Mouse (Mus musculus): ENCODE results near the gene Mettl3.

The Mettl3 gene

DNA sequence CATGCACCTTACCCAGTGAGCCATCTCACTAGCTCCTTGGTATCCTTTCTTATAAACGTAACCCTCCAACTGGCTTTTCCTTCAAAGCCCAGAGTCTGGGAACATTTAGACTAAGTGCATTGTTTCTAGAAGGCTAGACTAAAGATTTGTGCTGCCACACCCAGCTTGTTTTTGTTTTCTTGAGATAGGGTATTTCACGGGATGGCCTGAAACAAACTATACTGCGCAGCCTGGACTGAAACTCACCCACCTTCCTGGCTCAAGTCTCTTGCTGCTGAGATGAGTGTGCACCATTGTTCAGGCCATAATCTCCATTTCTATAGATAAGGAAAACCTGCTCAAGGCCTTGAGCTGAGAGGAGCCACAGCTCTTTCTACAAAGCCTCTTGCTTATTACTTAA lies 20.7 kb downstream of the Mettl3 start:
- no peak for DNase-seq

DNA sequence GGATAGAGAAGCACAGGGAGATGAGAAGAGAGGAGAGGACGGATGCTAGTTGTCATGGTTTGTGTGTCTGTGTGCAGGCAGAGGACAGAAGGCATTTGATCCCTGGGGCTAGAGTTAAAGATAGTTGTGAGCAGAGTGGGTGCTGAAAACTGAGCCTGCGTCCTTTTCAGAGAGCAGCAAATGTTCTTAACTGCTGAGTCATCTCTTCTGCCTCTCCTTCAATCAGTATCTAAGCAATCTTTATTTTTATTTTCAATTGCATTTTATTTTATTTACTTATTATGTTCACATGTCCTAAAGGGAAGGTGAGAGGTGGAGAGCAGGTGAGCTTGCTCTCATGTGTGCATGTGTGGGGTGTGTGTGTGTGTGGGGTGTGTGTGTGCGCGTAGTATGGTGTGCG lies 21.3 kb downstream of the Mettl3 start:
- DNase-seq, result no peak

- no peak for DNase-seq
These were observed 25.2 kb downstream of the Mettl3 start for GRCm38 (mm10) chr14:52279747-52280120.

DNA sequence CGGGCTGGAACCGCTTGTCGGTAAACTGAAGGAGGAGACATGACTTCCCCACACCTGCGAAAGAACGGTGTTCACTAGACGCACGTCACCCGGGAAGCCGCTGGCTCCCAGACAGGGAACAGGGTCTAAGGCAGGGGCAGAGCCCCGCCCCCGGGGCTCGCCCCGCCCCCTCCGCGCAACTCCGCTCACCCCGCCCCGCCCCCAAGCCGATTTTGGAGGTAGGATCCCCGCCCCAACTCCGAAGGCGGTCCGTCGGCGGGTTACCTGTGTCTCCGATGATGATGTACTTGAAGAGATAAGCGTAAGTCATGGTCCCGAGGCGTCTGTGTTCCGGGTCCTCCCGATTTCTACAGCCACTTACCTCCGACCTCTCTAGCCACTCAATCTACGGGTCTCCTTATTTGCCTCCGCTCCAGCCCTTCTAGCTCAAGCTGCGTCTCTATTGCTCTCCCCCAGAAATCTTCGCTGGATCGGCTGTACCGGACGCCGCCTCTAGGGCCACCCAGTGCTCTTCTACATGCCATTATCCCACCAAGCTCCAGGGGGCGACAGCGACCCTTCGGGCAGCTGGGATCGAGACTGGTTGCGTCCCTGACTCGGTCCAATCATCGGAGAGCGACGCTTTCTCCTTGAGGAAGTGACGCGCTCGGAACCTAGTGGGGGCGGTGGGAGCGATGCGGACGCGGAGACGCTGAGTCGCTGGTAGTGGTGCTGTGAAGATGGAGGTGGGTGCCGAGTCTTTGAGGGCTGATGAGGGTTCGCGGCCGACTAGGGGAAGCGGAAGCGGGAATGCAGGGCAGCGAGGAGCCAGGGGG lies 25.8 kb downstream of the Mettl3 start, which contains the start of the genes Tox4 and Rab2b:
Tox4 (plus strand) TSS at position 215 of the 815 bp plus-strand sequence.
Rab2b (minus strand) TSS at position 614 of the 815 bp plus-strand sequence.
- DNase-seq, result peak; percentile 98

GRCm38 (mm10) chr14:52277210-52277609 lies 27.7 kb downstream of the Mettl3 start:
- DNase-seq, result no peak

DNA sequence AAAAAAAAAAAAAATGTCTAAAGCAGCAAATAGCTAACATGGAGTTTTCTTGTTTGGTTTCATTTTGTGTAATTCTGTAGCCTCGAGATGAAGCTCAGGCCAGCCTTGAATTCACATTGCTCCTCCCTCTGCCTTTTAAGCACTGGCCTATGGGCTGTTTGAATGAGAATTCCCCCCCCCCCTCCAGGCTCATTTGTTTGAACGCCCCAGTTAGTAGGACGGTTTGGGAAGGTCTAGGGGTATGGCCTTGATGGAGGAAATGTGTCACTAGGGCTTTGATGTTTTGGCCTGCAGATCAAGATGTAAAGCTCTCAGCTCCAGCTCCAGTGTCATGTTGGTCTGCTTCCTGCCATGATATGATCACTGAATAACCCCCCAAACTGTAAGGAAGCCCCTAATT lies 32.1 kb downstream of the Mettl3 start:
- DNase-seq, result no peak

GRCm38 (mm10) chr14:52257484-52258213 lies 47.3 kb downstream of the Mettl3 start, which contains the start of gene Chd8:
TSS of gene Chd8 (minus strand) at chr14:52257780.
- DNase-seq, result peak; percentile 99

- DNase-seq, result peak in 1 of 2 experiments; percentile 11
These were observed 48.4 kb downstream of the Mettl3 start for GRCm38 (mm10) chr14:52256311-52257175.

GRCm38 (mm10) chr14:52246129-52246528 lies 58.8 kb downstream of the Mettl3 start:
- no peak for DNase-seq
